Mouse (Mus musculus): Measurements from ENCODE around the gene Chrm4. TPM values are rescaled to one million over a fixed set of nuclear protein-coding genes. Genes with fewer than 3 reads are reported as not detected.

Gene Chrm4
- polyA plus RNA-seq, 1 experiment from 2014 or later = 0.23 TPM

DNA sequence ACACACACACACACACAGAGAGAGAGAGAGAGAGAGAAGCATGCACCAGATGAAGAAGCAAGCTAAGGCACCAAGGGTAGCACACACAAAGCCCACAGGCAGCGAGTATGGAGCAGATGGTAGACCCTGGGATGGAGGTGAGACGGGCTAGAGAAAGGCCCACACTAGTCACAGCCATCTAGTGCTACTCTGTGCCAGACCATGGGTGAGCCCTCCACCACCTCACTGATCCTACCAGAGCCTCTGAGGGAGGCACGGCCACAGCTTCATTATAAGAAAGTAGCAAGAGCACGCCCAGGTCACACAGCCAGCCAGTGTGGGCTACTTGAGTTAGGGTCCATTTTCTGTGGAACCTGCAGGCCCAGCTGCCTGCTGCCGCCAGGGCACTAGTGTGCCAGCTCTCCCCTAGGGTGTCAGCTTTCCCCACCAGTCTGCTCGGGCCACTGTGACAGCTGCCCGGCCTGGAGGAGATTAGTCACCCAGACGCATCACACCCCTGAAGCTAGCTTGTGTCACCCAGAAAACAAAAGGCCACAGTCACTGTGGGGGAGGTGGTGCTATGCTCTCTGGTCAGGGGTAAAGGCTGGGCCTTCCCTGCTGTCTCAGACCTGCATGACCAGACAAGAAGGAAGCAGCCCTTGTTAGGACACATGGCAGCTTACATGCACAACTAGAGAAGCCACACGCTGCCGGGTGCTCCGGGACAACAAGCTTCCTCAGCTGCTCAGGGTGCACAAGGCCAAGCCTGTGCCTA, 20.5 kb downstream of the Chrm4 start:
- 0 out of 2 replicates have a peak overlapping the region, but pooled peaks have one; percentile 19 for H3K4me2 ChIP-seq (ENCODE audit: low read depth, low read length)
- no peaks in the 10 kb centered on the region for H3K27me3 ChIP-seq (replicated peaks; ENCODE audit: control insufficient read depth, insufficient read depth, low read length)
- peaks cover 4% of the 10 kb centered on the region; the same call in 1 of the 2 replicates for H3K36me3 ChIP-seq (ENCODE audit: control insufficient read depth, insufficient read depth, low read length)
- H3K27ac ChIP-seq (ENCODE audit: low read length) = peak overlapping the region; percentile 66
- H3K4me1 ChIP-seq (ENCODE audit: control insufficient read depth, insufficient read depth, low read length) = peaks cover 63% of the 10 kb centered on the region
- peak overlapping the region; percentile 37 for H3K9ac ChIP-seq (ENCODE audit: low read depth, low read length)
- peak; percentile 21; the same call in 1 of the 2 replicates for ATAC-seq
- 48% methylated on average over 11 of the region's 11 CpGs for WGBS
- H3K4me3 ChIP-seq (ENCODE audit: low read length) = no peak overlapping the region
- H3K9me3 ChIP-seq (ENCODE audit: control insufficient read depth, low read length) = no peaks in the 10 kb centered on the region

DNA sequence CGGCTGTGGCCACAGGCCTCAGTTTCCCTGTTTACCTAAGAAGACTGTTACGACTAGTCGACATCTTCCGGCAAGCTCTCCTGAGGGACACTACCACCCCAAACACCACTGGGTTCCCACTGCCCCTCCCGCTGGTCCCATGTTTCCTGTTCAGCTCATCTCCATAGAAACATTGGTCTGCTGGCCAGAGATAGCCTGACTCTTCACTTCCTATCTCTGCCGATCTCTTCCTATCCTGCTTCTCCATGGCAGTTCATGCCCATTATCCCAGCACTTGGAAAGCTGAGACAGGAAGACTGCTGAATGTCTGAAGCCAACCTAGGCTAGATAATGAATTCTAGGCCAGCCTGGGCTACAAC, 21.1 kb downstream of the Chrm4 start:
- Histone ChIP-seq H3K36me3 (ENCODE audit: control insufficient read depth, insufficient read depth, low read length) (peaks cover 3% of the 10 kb centered on the region; the same call in 1 of the 2 replicates), H3K4me2 (ENCODE audit: low read depth, low read length) (0 out of 2 replicates have a peak overlapping the region, but pooled peaks have one; percentile 19), H3K27me3 (replicated peaks; ENCODE audit: control insufficient read depth, insufficient read depth, low read length) (no peaks in the 10 kb centered on the region), H3K9me3 (ENCODE audit: control insufficient read depth, low read length) (no peaks in the 10 kb centered on the region), H3K9ac (ENCODE audit: low read depth, low read length) (peak overlapping the region; percentile 37; the same call in 1 of the 2 replicates), H3K4me3 (ENCODE audit: low read length) (no peak overlapping the region), H3K4me1 (ENCODE audit: control insufficient read depth, insufficient read depth, low read length) (peaks cover 65% of the 10 kb centered on the region), H3K27ac (ENCODE audit: low read length) (peak overlapping the region; percentile 66)
- ATAC-seq = no peak
- 72% methylated on average over 6 of the region's 6 CpGs for WGBS

DNA sequence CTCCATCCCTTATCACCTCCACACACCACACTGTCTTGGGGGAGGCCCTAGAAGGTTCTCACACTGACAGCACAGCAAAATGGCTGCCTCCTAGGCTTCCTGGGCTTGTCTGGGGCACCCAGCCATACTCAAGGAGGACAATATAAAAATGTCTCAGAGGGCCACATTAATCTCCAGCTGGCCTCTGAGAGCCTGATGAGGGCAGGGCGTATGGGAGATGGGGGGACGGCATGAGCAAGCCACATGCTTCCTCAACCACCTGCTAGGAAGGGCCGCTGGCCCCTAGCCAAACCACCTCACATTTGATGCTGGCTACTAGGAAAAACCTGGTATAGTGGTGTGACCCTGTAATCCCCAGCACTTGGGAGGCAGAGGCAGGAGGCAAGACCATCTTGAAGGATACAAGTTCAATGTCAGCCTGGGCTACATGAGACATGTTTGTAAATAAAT, 21.8 kb downstream of the Chrm4 start:
- Histone ChIP-seq H3K4me1 (ENCODE audit: control insufficient read depth, insufficient read depth, low read length) (peaks cover 69% of the 10 kb centered on the region), H3K4me3 (ENCODE audit: low read length) (no peak overlapping the region), H3K9ac (ENCODE audit: low read depth, low read length) (no peak overlapping the region), H3K27me3 (replicated peaks; ENCODE audit: control insufficient read depth, insufficient read depth, low read length) (no peaks in the 10 kb centered on the region), H3K36me3 (ENCODE audit: control insufficient read depth, insufficient read depth, low read length) (no peaks in the 10 kb centered on the region), H3K9me3 (ENCODE audit: control insufficient read depth, low read length) (no peaks in the 10 kb centered on the region), H3K27ac (ENCODE audit: low read length) (0 out of 2 replicates have a peak overlapping the region, but pooled peaks have one; percentile 80), H3K4me2 (ENCODE audit: low read depth, low read length) (no peak overlapping the region)
- ATAC-seq = no peak
- 66% methylated on average over 3 of the region's 3 CpGs for WGBS

DNA sequence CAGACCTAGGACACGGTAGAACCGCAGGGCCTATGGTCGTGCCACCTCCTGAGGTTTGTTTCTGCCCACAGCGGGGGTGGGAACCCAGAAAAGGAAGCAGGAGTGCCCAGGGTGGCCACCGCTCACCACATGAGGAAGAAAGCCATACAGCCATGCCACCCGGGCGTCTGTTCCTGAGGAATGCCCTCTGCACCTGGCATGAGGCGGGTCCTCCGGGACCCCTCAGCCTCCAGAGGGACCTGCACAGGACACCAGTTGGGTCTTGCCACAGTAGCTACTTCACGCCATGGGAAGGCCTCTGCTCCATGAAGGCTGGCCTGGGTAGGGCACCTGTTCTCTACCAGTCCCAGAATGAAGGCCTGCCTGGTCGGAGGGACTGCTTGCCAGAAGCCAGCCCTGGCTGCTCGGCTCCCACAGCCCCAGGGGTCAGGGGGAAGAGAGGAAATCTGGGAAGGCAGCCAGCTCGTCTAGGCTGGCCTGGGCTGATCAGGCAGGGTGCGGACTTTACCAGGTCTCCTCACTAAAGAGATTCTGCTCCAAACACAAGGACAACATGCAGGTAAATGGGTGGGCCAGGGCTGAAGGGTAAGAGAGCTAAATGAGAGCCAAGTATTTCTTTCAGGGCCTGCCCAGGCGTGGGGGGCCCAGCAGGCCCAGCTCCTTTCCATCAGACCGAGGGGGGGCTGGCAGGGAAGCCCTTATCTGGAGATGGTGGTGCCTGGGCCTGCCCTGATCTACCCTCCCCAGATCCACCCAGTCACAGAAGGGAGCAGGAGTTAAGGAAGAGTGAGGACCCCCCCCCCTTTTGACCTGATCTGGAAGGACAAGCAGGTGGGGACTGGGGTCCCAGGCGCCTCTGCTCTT, 22.6 kb downstream of the Chrm4 start:
- ATAC-seq = peak; percentile 29; the same call in 1 of the 2 replicates
- H3K27me3 ChIP-seq (replicated peaks; ENCODE audit: control insufficient read depth, insufficient read depth, low read length) = no peaks in the 10 kb centered on the region
- no peaks in the 10 kb centered on the region for H3K9me3 ChIP-seq (ENCODE audit: control insufficient read depth, low read length)
- H3K27ac ChIP-seq (ENCODE audit: low read length) = peak overlapping the region; percentile 80
- peaks cover 69% of the 10 kb centered on the region for H3K4me1 ChIP-seq (ENCODE audit: control insufficient read depth, insufficient read depth, low read length)
- 69% methylated on average over 17 of the region's 17 CpGs for WGBS
- peak overlapping the region; percentile 39 for H3K4me2 ChIP-seq (ENCODE audit: low read depth, low read length)
- H3K4me3 ChIP-seq (ENCODE audit: low read length) = peak overlapping the region; percentile 19; the same call in 1 of the 2 replicates
- no peaks in the 10 kb centered on the region for H3K36me3 ChIP-seq (ENCODE audit: control insufficient read depth, insufficient read depth, low read length)
- H3K9ac ChIP-seq (ENCODE audit: low read depth, low read length) = peak overlapping the region; percentile 61

DNA sequence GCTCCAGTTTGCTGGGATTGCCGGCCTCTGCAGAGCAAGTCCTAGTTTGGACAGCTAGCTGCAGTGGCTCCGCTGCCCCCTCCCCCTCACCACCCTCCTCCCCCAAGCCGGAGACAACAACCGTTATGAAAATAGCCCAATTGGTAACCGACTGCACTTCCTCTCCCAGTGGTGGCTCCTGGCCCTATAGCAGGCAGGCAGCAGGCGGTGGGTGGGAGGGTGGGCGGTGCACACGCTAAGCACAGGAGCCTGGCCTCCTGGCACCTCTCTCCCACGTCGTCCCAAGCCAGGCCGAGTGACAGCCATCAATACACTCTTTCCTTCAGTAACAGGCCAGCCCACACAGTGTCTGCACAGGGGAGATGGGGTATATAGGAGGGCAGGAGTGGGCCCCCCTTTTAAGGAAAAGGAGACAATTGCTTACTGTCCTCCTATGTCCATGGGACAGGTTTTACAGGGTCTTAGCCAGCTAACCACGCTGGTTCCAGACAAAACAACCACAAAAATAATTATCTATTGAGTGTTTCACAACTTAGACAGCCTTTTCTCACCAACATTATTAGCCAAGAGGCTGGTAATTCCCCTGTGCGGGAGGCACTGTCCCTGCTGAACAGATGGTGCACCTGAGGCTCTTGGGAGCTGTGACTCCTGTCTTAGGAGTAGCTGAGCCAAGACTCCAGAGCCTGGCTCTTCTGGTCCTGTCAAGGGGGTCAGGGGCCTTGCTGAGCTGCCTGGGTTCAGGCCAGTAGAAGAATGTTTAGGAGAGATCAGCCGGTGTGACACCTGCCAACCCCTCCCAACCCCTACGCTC, 23.4 kb downstream of the Chrm4 start:
- Histone ChIP-seq H3K27me3 (replicated peaks; ENCODE audit: control insufficient read depth, insufficient read depth, low read length) (no peaks in the 10 kb centered on the region), H3K9me3 (ENCODE audit: control insufficient read depth, low read length) (no peaks in the 10 kb centered on the region), H3K27ac (ENCODE audit: low read length) (peak overlapping the region; percentile 80), H3K4me1 (ENCODE audit: control insufficient read depth, insufficient read depth, low read length) (peaks cover 70% of the 10 kb centered on the region), H3K36me3 (ENCODE audit: control insufficient read depth, insufficient read depth, low read length) (no peaks in the 10 kb centered on the region), H3K9ac (ENCODE audit: low read depth, low read length) (peak overlapping the region; percentile 61), H3K4me2 (ENCODE audit: low read depth, low read length) (peak overlapping the region; percentile 39), H3K4me3 (ENCODE audit: low read length) (peak overlapping the region; percentile 19; the same call in 1 of the 2 replicates)
- WGBS = 16% methylated on average over 15 of the region's 15 CpGs
- peak; percentile 41 for ATAC-seq

DNA sequence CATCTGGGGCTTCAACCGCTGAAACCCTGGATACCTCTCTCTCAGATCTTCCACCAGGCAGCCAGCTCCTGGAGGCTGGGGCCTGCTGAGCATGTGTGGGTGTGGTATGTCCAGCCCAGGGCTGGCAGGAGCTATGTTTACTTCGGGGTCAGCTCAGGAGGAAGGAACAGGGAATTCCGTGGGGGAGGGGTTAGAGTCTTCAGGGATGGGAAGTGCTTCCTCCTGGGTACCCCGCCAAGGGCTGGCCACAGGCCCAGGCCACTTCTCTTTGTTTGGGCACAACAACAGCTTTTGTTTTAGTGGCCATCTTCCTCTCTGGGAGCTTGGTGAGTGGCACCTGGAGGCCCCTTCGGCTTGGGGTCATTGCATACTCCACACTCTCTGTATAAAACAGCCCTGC, 26.8 kb downstream of the Chrm4 start:
- ATAC-seq = peak; percentile 36
- Histone ChIP-seq H3K9ac (ENCODE audit: low read depth, low read length) (peak overlapping the region; percentile 43), H3K4me2 (ENCODE audit: low read depth, low read length) (0 out of 2 replicates have a peak overlapping the region, but pooled peaks have one; percentile 11), H3K27me3 (replicated peaks; ENCODE audit: control insufficient read depth, insufficient read depth, low read length) (no peaks in the 10 kb centered on the region), H3K4me3 (ENCODE audit: low read length) (no peak overlapping the region), H3K36me3 (ENCODE audit: control insufficient read depth, insufficient read depth, low read length) (no peaks in the 10 kb centered on the region), H3K27ac (ENCODE audit: low read length) (peak overlapping the region; percentile 40), H3K9me3 (ENCODE audit: control insufficient read depth, low read length) (no peaks in the 10 kb centered on the region), H3K4me1 (ENCODE audit: control insufficient read depth, insufficient read depth, low read length) (peaks cover 68% of the 10 kb centered on the region)
- 7% methylated on average over 5 of the region's 5 CpGs for WGBS

DNA sequence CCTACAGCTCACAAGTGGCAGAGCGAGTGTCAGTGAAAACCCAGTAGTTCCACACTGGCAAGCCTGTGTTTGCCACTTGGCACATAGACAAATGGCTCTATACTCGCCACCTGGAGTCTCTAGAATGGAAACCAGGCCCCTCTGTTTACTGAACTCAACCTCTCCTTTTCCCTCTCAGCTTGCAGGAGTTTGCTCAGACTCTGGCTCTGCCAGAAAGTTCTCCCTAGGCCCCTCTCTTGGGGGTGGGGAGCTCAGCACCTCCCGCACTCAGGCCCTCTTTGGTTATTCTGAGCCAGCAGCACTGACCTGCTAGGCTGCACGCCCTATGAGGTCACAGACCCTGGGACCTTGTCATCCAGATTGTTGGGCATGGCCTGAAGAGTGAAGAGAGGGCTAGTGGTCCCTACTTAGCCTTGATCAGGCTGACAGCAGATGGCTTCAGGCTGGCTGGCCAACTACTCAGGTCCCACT, 28.1 kb downstream of the Chrm4 start:
- Histone ChIP-seq H3K9ac (ENCODE audit: low read depth, low read length) (no peak overlapping the region), H3K4me3 (ENCODE audit: low read length) (no peak overlapping the region), H3K4me2 (ENCODE audit: low read depth, low read length) (no peak overlapping the region), H3K27ac (ENCODE audit: low read length) (peak overlapping the region; percentile 14; the same call in 1 of the 2 replicates), H3K27me3 (replicated peaks; ENCODE audit: control insufficient read depth, insufficient read depth, low read length) (no peaks in the 10 kb centered on the region), H3K4me1 (ENCODE audit: control insufficient read depth, insufficient read depth, low read length) (peaks cover 68% of the 10 kb centered on the region), H3K36me3 (ENCODE audit: control insufficient read depth, insufficient read depth, low read length) (no peaks in the 10 kb centered on the region), H3K9me3 (ENCODE audit: control insufficient read depth, low read length) (no peaks in the 10 kb centered on the region)
- ATAC-seq = no peak
- WGBS = 73% methylated on average over 4 of the region's 4 CpGs

DNA sequence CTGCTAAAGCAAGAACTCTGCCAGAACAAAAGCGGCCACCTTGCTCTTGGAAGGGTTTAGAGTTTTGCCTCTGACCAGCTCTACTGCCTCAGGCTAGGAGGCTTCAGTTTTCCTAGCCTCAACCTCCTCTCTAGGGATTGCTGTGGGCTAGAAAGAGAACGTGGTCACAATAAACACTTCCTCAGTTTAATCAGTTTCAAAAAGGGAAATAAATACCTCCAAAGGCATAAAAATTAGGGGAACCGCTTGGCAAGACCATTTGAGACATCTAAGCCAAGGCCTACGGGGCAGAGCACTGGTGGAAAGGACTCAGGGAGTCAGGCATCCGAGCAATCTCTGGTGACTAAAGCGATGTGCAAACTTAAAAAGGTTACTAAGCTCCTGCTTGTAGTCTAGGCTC, 28.8 kb downstream of the Chrm4 start:
- no peaks in the 10 kb centered on the region for H3K27me3 ChIP-seq (replicated peaks; ENCODE audit: control insufficient read depth, insufficient read depth, low read length)
- WGBS = 79% methylated on average over 6 of the region's 6 CpGs
- 0 out of 2 replicates have a peak overlapping the region, but pooled peaks have one; percentile 10 for H3K27ac ChIP-seq (ENCODE audit: low read length)
- no peak overlapping the region for H3K9ac ChIP-seq (ENCODE audit: low read depth, low read length)
- no peaks in the 10 kb centered on the region for H3K36me3 ChIP-seq (ENCODE audit: control insufficient read depth, insufficient read depth, low read length)
- H3K9me3 ChIP-seq (ENCODE audit: control insufficient read depth, low read length) = no peaks in the 10 kb centered on the region
- H3K4me3 ChIP-seq (ENCODE audit: low read length) = no peak overlapping the region
- peaks cover 70% of the 10 kb centered on the region for H3K4me1 ChIP-seq (ENCODE audit: control insufficient read depth, insufficient read depth, low read length)
- no peak overlapping the region for H3K4me2 ChIP-seq (ENCODE audit: low read depth, low read length)
- no peak for ATAC-seq

Measured in intestine, embryonic 16.5 days (tissue).